Mouse (Mus musculus) heart, adult 2 months (tissue): ENCODE measurements around the gene Hsp90aa1. TPM values are rescaled to one million over a fixed set of nuclear protein-coding genes. Genes with fewer than 3 reads are reported as not detected.
A peak's percentile ranks its signal among the peaks of the same experiment; 100 is the strongest.
"Not testable (repeated sequence)": the region's sequence is repeated elsewhere in the genome, so short reads cannot be mapped to it uniquely, and the experiment has no call there.

ENCODE experiments used
- DNase-seq, 2 experiments: peaks; one replicate each; pipeline ENCODE4 v3.0.0; 2021
- H3K27ac ChIP-seq: fragments of 200-600 bp; 2 replicates; pipeline ENCODE4 v1.8.1; 2022
- H3K27me3 ChIP-seq: fragments of 200-500 bp; 2 replicates; pipeline ENCODE4 v1.6.1; 2012; ENCODE audit warnings: mild to moderate bottlenecking, low read length, inconsistent platforms, mixed read lengths; ENCODE audit not compliant: control insufficient read depth, insufficient read depth
- H3K36me3 ChIP-seq: fragments of 200-500 bp; 2 replicates; pipeline ENCODE4 v1.6.1; 2012; ENCODE audit warnings: low read length, inconsistent platforms; ENCODE audit not compliant: control insufficient read depth, insufficient read depth
- H3K4me1 ChIP-seq: fragments of 200-500 bp; 2 replicates; pipeline ENCODE4 v1.6.1; 2011; ENCODE audit warnings: low read length; ENCODE audit not compliant: control insufficient read depth, insufficient read depth
- H3K4me3 ChIP-seq: fragments of 200-600 bp; 2 replicates; pipeline ENCODE4 v1.8.1; 2022
- H3K79me2 ChIP-seq: fragments of 200-500 bp; replicated peaks from 2 replicates; pipeline ENCODE4 v1.6.1; 2012; ENCODE audit warnings: mild to moderate bottlenecking, inconsistent platforms, low read length, moderate library complexity, mixed read lengths; ENCODE audit not compliant: control insufficient read depth, insufficient read depth
- H3K9ac ChIP-seq: fragments of 200-500 bp; 2 replicates; pipeline ENCODE4 v1.6.1; 2012; ENCODE audit warnings: low read depth, mild to moderate bottlenecking, control low read depth, inconsistent platforms, low read length, mixed read lengths
- CTCF ChIP-seq: fragments of 200-600 bp; IDR thresholded peaks from 2 replicates; pipeline ENCODE4 v1.8.1; 2022; ENCODE audit warnings: antibody characterized with exemption, mild to moderate bottlenecking, moderate library complexity
- EP300 ChIP-seq: fragments of 200-500 bp; IDR thresholded peaks from 2 replicates; pipeline ENCODE4 v1.6.1; 2011; ENCODE audit warnings: low read depth, low read length, control low read depth; ENCODE audit not compliant: insufficient read depth
- POLR2A ChIP-seq: fragments of 200-500 bp; IDR thresholded peaks from 2 replicates; pipeline ENCODE4 v1.6.1; 2011; ENCODE audit warnings: mild to moderate bottlenecking, low read depth, low read length, control low read depth; ENCODE audit not compliant: insufficient read depth
- WGBS: fragments of 180-500 bp; shearing (Covaris S2); methylation state at CpG from one replicate; pipeline ENCODE4 v1.1.7; 2018; 5-methylcytosine and 5-hydroxymethylcytosine counted together
- intact Hi-C: fragments of 180-260 bp; cut with DNase I; formaldehyde crosslinking; loops from one replicate; pipeline ENCODE4 v1.15.1; 2025
- polyA plus RNA-seq: library from polyadenylated mRNA; depleted of rRNA; stranded (reverse); fragments of >200 nt; gene quantifications from 2 replicates; pipeline ENCODE4 v1.2.3, GENCODE M21; 2012
- total RNA-seq, 2 experiments: library from RNA; stranded (reverse); gene quantifications; 2 replicates each; pipeline ENCODE4 v1.2.3; 2021

The Hsp90aa1 gene
- total and polyA plus RNA-seq, 3 experiments, result 47.5 to 228 (median 186) TPM

DNA sequence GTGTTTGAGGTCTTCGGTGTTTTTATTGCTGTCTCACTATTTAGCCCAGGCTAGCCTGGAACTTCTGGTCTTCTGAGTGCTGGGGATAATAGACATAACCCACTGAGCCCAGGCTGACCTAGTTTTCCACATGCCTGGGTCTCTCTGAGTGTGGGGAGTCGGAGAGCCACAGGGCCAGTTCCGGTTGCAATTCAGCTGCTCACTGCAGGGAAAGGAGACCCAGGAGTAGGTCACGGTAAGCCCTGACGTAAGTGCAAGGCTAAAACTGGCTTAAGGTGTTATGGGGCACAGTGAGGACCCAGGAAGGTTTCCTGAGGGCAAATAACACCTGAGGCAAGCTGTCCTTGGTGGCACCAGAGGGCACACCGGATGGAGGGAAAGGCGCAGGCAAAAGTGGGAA, 4.9 kb upstream of the Hsp90aa1 start:
- DNase-seq, result no peak
- Histone ChIP-seq H3K27me3 (no peaks in the 10 kb centered on the region), H3K9ac (no peak overlapping the region), H3K27ac (no peak overlapping the region), H3K4me3 (no peak overlapping the region), H3K4me1 (peaks cover 3% of the 10 kb centered on the region), H3K79me2 (no peaks in the 10 kb centered on the region), H3K36me3 (no peaks in the 10 kb centered on the region)
- intact Hi-C loops, result loop anchor here (2.0 kb wide), 1 partner anchor 133 kb away; the partner anchor contains the start of gene Mok
- 88% methylated on average over 7 of the region's 7 CpGs for WGBS
- no peak for TF ChIP-seq EP300
- TF ChIP-seq POLR2A, result no peak
- TF ChIP-seq CTCF, result no peak

- Histone ChIP-seq H3K4me3 (peak overlapping the region; percentile 58), H3K27me3 (no peaks in the 10 kb centered on the region), H3K4me1 (peaks cover 3% of the 10 kb centered on the region), H3K36me3 (no peaks in the 10 kb centered on the region), H3K27ac (peak overlapping the region; percentile 53), H3K79me2 (no peaks in the 10 kb centered on the region), H3K9ac (peak overlapping the region; percentile 68)
- intact Hi-C loops, result loop anchor here (2.0 kb wide), 1 partner anchor 134 kb away; the partner anchor contains the start of gene Mok
- peak; percentile 73 to 80 for DNase-seq
- WGBS, result under 1% methylated on average over 27 of the region's 27 CpGs
- no peak for TF ChIP-seq EP300
- TF ChIP-seq CTCF, result peak; percentile 45
- peak; percentile 55 for TF ChIP-seq POLR2A
These were observed 4.1 kb upstream of the Hsp90aa1 start for GRCm38 (mm10) chr12:110706337-110707231.

DNA sequence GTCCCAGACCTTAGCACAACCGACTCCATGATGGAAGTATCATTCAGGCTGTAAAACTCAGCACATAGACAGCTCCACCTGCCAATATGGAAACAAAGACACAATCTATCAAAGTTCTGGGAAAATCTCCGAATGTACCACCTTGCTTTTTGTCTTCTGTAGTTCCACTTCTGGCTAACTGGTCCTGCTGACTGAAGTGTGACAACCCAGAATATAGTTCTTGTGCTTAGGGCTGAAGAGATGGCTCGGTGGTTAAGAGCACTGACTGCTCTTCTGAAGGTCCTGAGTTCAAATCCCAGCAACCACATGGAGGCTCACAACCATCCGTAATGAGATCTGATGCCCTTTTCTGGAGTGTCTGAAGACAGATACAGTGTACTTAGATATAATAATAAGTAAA, 2.9 kb upstream of the Hsp90aa1 start:
- H3K4me3 ChIP-seq, DNase-seq, H3K27me3 ChIP-seq: not testable (repeated sequence)

GRCm38 (mm10) chr12:110703682-110704081, 1.2 kb upstream of the Hsp90aa1 start:
- DNase-seq, result no peak
- H3K4me3 ChIP-seq, result no peak overlapping the region
- intact Hi-C loops, result loop anchor here (2.0 kb wide), 3 partner anchors 35 to 285 kb away; no protein-coding TSS in a partner anchor
- WGBS, result 72% methylated on average over 7 of the region's 7 CpGs
- peaks cover 3% of the 10 kb centered on the region for H3K4me1 ChIP-seq
- no peak overlapping the region for H3K9ac ChIP-seq
- no peak overlapping the region for H3K27ac ChIP-seq
- no peaks in the 10 kb centered on the region for H3K36me3 ChIP-seq
- no peak for TF ChIP-seq EP300
- TF ChIP-seq CTCF, result no peak
- no peak for TF ChIP-seq POLR2A
- no peaks in the 10 kb centered on the region for H3K27me3 ChIP-seq
- no peaks in the 10 kb centered on the region for H3K79me2 ChIP-seq

More for the DNA sequence above, 2.9 kb upstream of the Hsp90aa1 start:
- H3K4me1 ChIP-seq, intact Hi-C loops, H3K27ac ChIP-seq, H3K36me3 ChIP-seq, H3K9ac ChIP-seq, H3K79me2 ChIP-seq: not testable (repeated sequence)
- WGBS, result 94% methylated on average over 4 of the region's 4 CpGs

DNA sequence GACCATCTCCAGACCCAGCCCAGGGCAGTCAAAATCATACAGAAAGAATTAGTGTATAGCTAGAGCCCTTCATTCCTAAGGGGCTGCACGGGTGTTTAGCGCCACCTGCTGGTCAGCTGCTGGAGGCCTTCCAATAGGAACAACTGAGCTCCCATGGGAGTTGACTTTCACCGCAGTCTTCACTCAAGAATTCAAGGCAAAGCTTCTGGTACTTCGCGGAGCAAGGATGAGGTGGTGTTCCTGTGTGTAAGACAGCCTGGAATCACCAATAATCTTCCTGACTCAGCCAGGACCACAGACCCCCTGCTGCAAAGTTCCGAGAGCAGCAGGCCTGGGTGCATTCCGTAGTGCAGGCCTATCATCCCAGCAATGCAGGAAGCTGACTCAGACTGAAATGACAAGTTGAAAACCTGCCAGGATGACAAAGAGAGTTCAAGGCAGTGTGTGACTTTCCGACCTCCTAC, 512 bp upstream of the Hsp90aa1 start:
- 8% methylated on average over 8 of the region's 8 CpGs for WGBS
- Histone ChIP-seq H3K4me3 (no peak overlapping the region), H3K27me3 (no peaks in the 10 kb centered on the region), H3K36me3 (no peaks in the 10 kb centered on the region), H3K79me2 (no peaks in the 10 kb centered on the region), H3K27ac (no peak overlapping the region), H3K9ac (peak overlapping the region; percentile 60), H3K4me1 (peaks cover 3% of the 10 kb centered on the region)
- intact Hi-C loops, result loop anchor here (2.0 kb wide), 3 partner anchors 36 to 284 kb away; no protein-coding TSS in a partner anchor
- DNase-seq, result peak; percentile 86 to 90
- no peak for TF ChIP-seq CTCF
- TF ChIP-seq EP300, result peak; percentile 52; the same call in 1 of the 2 replicates

GRCm38 (mm10) chr12:110701363-110701762, 1.2 kb downstream of the Hsp90aa1 start:
- 56% methylated on average over 3 of the region's 3 CpGs for WGBS
- DNase-seq, H3K27ac ChIP-seq, H3K9ac ChIP-seq, H3K79me2 ChIP-seq, H3K27me3 ChIP-seq, H3K4me3 ChIP-seq, H3K36me3 ChIP-seq, H3K4me1 ChIP-seq, intact Hi-C loops: not testable (repeated sequence)
